Mouse (Mus musculus): ENCODE results near the gene Arid1b.

Gene Arid1b

GRCm38 (mm10) chr17:5125084-5125855, 131.1 kb downstream of the Arid1b start:
- DNase-seq, result no peak

- no peak for DNase-seq
These were observed 132.0 kb downstream of the Arid1b start for GRCm38 (mm10) chr17:5125856-5126806.

GRCm38 (mm10) chr17:5129606-5130005, 135.5 kb downstream of the Arid1b start:
- DNase-seq, result no peak

- DNase-seq, result no peak
These were observed 136.0 kb downstream of the Arid1b start for GRCm38 (mm10) chr17:5130116-5130515.

GRCm38 (mm10) chr17:5131706-5132105, 137.6 kb downstream of the Arid1b start:
- DNase-seq, result no peak

GRCm38 (mm10) chr17:5132296-5132986, 138.3 kb downstream of the Arid1b start:
- no peak for DNase-seq

GRCm38 (mm10) chr17:5132987-5133355, 138.8 kb downstream of the Arid1b start:
- DNase-seq, result no peak

GRCm38 (mm10) chr17:5133831-5134230, 139.7 kb downstream of the Arid1b start:
- DNase-seq, result no peak

GRCm38 (mm10) chr17:5134271-5134670, 140.1 kb downstream of the Arid1b start:
- DNase-seq, result no peak

GRCm38 (mm10) chr17:5137936-5138335, 143.8 kb downstream of the Arid1b start:
- DNase-seq, result no peak

- no peak for DNase-seq
These were observed 144.6 kb downstream of the Arid1b start for GRCm38 (mm10) chr17:5138641-5139205.

GRCm38 (mm10) chr17:5139553-5139952, 145.4 kb downstream of the Arid1b start:
- DNase-seq, result no peak

- no peak for DNase-seq
These were observed 149.8 kb downstream of the Arid1b start for GRCm38 (mm10) chr17:5143735-5144439.

GRCm38 (mm10) chr17:5150660-5151063, 156.5 kb downstream of the Arid1b start:
- no peak for DNase-seq

- DNase-seq, result no peak
These were observed 157.7 kb downstream of the Arid1b start for GRCm38 (mm10) chr17:5151852-5152251.

- DNase-seq, result no peak
These were observed 159.3 kb downstream of the Arid1b start for GRCm38 (mm10) chr17:5153461-5153860.

- DNase-seq, result no peak
These were observed 160.2 kb downstream of the Arid1b start for GRCm38 (mm10) chr17:5154322-5154721.

GRCm38 (mm10) chr17:5157609-5158008, 163.5 kb downstream of the Arid1b start:
- DNase-seq, result no peak

GRCm38 (mm10) chr17:5162525-5162924, 168.4 kb downstream of the Arid1b start:
- DNase-seq, result no peak

- no peak for DNase-seq
These were observed 169.2 kb downstream of the Arid1b start for GRCm38 (mm10) chr17:5163251-5163826.

GRCm38 (mm10) chr17:5164794-5165193, 170.7 kb downstream of the Arid1b start:
- no peak for DNase-seq

Data from cerebellum, adult 9-11 months (tissue).